Mouse (Mus musculus): ENCODE data around the gene Upf3a.
"Not testable (repeated sequence)": the region's sequence is repeated elsewhere in the genome, so short reads cannot be mapped to it uniquely, and the experiment has no call there.

Upf3a gene

DNA sequence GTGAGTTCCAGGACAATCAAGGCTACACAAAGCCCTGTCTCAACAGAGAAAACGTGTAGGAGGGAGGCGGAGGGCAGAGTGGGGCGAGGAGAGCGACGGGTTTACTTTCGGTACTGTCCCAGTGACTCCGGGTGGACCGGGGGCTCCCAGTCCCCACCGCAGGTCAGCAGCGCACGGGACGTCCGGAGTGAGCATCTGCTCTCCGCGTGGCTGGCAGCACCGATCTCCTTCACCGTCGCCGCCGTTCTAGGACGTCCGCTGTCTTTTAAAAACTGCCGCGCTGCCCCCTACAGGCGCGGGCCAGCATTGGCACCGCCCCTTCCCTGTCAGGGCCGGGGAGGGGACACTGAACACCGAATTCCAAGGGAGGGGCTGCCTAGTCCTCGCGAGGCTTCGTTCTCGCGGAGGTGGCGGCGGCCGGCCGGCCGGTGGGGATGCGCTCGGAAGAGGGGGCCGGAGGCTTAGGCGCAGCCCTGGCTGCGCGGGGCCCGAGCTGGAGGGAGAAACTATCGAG lies at the start of gene Upf3a:
Gene Upf3a (plus strand): TSS at position 366 of the 514 bp plus-strand sequence.
- peak; percentile 81 for DNase-seq (ENCODE audit: low read depth)

GRCm38 (mm10) chr8:13740323-13740770 lies 45.1 kb upstream of the Upf3a start:
- no peak for DNase-seq (ENCODE audit: low read depth)

DNA sequence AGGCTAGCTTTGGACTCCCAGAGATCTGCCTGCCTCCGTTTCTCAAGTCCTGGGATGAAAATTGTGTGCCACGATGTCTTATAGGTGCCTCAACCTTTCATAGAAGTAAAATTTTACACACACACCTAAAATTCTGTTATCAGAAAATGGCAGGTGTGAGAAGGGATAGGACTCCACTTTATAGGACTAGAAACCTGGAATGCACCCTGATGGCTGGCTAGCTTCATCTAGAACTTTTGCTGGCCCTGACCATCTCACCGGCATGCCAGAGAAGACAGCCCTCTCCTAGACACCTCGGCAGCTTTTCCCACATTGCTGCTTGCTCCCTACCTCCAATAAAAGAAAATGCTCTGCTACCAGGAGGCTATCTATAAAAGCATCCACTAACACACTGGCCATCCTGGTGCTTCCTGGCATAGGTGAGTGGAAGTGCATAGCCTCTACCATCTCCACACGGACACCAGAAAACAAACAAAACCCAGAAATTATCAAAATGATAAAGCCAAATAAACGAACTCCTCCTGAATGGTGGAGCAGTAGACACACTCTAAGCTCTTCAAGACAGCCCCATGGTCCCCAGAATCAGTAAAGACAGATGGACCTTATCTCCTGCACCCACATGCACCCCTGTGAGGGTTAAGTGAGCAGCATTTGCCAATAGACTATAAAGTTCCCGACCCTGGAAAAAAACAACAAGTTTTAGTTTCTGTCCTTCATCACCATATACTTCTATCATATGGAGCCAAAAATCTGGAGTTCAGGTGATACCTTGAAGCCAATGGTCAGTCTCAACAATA lies 44.4 kb upstream of the Upf3a start:
- DNase-seq (ENCODE audit: low read depth): no peak

GRCm38 (mm10) chr8:13746212-13746611 lies 39.2 kb upstream of the Upf3a start:
- not testable (repeated sequence) for DNase-seq (ENCODE audit: low read depth)

DNA sequence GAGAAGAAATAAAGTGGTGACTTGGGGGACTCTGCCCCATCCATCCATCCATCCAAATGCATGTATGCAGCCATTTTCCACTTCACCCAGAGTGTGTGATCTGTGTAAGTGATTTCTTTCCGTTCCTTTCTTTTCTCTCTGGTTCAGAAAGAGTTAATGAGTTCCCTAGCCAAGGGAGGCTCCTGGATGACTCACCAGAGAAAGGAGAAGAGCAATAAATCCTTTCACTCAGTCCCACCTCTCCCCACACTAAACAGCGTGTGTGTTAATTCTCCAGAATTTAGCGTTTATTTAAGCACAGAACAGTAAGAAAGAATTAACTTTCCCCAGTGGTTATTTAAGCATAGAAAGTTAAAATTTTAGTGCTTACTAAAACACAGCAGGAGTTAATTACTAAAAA lies 37.8 kb upstream of the Upf3a start:
- no peak for DNase-seq (ENCODE audit: low read depth)

DNA sequence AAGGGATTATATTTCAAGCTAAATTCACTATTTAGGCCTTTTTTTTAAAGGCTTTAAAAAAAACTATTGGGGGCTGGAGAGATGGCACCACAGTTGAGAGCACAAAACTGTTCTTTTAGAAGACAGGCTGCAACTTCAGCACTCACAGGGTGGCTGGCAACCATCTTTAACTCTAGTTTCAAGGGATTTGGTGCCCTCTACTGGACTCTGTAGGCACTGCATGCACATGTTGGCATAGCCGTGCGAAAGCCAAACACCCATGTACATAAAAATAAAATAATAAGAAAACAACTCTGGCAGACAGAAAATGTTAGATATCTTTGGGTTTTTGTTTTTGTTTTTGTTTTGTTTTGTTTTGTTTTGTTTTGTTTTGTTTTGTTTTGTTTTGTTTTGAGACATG lies 31.7 kb upstream of the Upf3a start:
- peak; percentile 42 for DNase-seq (ENCODE audit: low read depth)

- DNase-seq (ENCODE audit: low read depth): no peak
Measured at GRCm38 (mm10) chr8:13756480-13756879, 28.9 kb upstream of the Upf3a start.

DNA sequence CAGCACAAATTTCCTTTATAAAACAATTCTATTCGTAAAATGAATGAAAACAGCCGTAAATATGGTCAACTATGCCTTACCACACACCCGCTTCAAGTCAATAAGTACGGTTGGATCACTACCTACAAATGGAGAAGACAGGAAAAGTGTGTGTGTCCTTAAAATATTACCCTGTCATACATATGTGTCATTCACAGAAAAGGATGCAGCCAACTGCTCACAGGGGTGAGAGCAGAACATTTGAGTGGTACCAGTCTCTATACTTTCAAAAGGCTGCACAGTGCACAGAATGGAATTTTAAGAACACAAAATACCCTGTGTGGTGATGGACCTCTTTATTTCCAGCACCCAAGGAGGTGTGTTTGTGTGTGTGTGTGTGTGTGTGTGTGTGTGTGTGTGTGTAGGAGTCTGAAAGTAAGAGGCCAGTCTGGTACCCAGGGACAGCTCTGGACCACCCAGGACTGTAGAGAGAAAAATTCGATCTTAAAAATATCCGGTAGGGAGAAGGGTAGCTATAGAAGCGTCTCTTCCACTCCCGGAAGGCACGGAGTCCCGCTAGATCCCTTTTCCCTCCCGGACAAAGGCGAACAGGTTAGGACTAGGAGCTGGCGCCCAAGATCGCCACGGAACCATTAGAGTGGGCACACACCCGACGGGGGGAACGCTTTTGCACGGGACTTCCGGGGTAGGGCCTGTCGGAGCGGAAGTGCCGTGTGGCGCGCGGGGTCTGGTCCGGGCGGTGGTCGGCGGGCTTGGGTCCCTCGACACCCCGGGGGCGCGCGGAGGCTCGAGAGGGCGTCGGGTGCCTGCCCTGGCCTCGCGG lies 28.2 kb upstream of the Upf3a start, which contains the start of gene Cdc16:
Gene Cdc16 (plus strand): TSS at position 695 of the 823 bp plus-strand sequence.
- peak; percentile 56 for DNase-seq (ENCODE audit: low read depth)

GRCm38 (mm10) chr8:13757805-13758727 lies 27.3 kb upstream of the Upf3a start:
- peak; percentile 45 for DNase-seq (ENCODE audit: low read depth)

GRCm38 (mm10) chr8:13769206-13769605 lies 16.2 kb upstream of the Upf3a start:
- DNase-seq (ENCODE audit: low read depth): no peak

- peak; percentile 31 for DNase-seq (ENCODE audit: low read depth)
Measured at GRCm38 (mm10) chr8:13780536-13780935, 4.9 kb upstream of the Upf3a start.

DNA sequence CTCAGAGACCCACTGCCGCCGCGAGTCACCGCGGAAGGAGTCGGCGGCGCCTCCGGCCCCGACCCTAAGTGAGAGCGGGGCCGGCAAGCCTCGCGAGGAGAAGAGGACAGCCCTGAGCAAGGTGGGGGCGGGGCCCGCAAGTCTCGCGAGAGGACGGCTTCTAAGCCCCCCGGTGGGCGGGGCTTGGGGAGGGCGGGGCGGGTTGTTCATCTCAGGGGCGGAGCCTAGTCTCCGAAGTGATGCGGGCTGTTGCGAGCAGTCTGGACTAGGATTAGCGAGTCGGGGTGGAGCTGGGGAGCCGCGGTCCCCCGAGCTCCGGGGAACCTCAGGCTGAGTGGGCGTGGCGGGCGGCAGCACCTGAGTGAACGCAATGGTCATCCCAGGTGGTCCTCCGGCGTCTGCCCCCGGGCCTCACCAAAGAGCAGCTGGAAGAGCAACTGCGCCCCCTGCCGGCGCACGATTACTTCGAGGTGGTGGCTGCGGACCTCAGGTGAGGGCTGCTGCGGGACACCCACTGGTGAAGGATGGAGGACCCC lies 417 bp downstream of the Upf3a start:
- peak; percentile 83 for DNase-seq (ENCODE audit: low read depth)

DNA sequence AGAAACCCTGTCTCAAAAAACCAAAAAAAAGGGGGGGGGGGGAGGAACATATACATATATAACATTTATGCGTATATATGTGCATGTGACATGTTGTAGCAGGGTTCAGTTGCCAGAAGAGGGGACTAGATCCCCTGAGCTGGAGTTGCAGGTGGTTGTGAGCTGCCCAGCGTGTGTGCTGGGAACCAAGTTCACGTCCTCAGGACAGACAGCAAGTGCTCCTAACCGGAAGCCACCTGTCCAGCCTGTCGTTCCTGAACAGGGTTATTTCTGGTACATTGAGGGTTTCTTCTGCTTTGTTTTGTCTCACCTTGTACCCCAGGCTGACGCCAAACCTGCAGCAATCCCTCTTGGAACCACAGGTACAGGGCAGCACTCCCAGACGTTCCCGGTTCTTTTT lies 4.2 kb downstream of the Upf3a start:
- no peak for DNase-seq (ENCODE audit: low read depth)

- no peak for DNase-seq (ENCODE audit: low read depth)
Measured at GRCm38 (mm10) chr8:13793097-13793745, 7.8 kb downstream of the Upf3a start.

DNA sequence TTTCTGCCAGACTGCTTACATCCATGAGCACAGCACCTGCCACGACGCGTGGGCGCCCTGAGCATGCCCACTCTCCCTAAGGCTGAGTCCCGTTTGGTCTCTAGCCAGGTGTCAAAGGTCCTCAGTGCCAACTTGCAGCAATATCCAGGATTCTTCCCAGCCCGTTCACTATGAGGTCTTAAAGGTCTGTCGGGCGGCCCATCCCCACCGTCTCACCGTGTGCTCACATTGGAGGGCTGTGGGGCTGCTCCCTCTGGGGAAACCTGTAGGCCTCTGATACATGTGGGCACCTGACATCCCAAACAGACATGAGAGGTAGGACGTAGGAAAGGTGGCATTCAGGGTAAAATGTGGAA lies 8.3 kb downstream of the Upf3a start:
- DNase-seq (ENCODE audit: low read depth): no peak

DNA sequence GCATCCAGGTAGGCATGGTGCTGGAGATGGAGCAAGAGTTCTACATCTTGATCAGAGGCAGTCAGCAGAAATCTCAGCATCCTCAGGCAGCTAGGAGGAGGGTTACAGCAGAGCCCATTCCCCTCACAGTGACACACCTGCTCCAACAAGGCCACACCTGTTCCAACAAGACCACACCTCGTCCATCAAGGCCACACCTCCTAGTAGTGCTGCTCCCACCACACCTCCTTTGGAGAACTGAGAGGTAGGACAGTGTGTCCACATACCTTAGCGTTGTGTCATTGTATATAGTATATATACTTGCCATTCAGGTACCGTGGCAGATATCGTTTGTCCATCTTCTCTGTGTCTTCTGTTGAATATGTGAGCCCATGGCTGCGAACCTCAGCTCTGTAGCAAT lies 12.3 kb downstream of the Upf3a start:
- DNase-seq (ENCODE audit: low read depth): no peak

- no peak for DNase-seq (ENCODE audit: low read depth)
Measured at GRCm38 (mm10) chr8:13799566-13799965, 14.2 kb downstream of the Upf3a start.

GRCm38 (mm10) chr8:13828598-13829172 lies 43.3 kb downstream of the Upf3a start:
- no peak for DNase-seq (ENCODE audit: low read depth)

DNA sequence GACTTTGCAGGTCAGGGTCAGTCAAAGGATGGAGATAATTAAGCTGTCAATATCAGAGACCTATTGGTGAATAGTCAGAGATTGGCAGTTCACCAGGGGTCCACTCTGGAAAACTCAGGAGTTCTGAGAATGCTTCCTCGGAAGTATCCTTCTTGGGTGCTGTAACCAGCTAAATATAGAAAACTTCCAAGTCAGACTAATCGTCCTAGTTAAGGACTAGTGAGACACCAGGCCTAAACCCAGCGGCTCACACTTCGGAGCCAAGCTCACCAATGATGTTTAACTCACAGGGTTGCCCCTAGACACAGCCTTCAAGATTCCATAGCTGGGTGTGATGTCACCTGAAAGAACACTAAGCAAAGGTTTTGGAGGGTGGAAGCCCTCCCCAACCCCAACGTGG lies 52.9 kb downstream of the Upf3a start, which contains the start of gene AF366264:
Gene AF366264 (minus strand): TSS at position 101 of the 400 bp plus-strand sequence.
- DNase-seq (ENCODE audit: low read depth): not testable (repeated sequence)

DNA sequence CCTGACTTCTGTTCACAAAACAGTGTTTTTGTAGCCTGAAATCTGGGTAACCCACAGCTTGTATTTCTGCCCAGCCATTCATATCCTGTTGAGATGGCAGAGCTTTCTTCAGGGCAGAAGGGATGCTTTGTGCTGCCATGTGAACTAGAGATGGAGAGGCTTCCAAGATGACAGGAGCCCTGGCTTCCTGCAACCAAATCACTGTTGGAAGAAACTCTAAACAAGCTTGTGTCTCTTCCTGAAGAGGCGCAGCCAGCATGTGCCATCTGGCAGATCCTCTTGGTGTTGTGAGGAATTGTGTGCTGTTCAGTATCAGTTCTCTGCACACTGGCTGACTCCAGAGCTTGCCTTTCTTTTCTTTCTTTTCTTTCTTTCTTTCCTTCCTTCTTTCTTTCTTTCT lies 57.9 kb downstream of the Upf3a start:
- DNase-seq (ENCODE audit: low read depth): not testable (repeated sequence)

Measured in fibroblast of lung, adult 2 months (primary cell).